Mouse (Mus musculus) embryo, embryonic 10.5 days (tissue): Measurements from ENCODE around the gene Arg2.
"Not testable (repeated sequence)": the region's sequence is repeated elsewhere in the genome, so short reads cannot be mapped to it uniquely, and the experiment has no call there.

ENCODE experiments used
- DNase-seq: peaks from one replicate; pipeline ENCODE4 v3.0.0-alpha.2; 2015; ENCODE audit warnings: low spot score

Gene Arg2

DNA sequence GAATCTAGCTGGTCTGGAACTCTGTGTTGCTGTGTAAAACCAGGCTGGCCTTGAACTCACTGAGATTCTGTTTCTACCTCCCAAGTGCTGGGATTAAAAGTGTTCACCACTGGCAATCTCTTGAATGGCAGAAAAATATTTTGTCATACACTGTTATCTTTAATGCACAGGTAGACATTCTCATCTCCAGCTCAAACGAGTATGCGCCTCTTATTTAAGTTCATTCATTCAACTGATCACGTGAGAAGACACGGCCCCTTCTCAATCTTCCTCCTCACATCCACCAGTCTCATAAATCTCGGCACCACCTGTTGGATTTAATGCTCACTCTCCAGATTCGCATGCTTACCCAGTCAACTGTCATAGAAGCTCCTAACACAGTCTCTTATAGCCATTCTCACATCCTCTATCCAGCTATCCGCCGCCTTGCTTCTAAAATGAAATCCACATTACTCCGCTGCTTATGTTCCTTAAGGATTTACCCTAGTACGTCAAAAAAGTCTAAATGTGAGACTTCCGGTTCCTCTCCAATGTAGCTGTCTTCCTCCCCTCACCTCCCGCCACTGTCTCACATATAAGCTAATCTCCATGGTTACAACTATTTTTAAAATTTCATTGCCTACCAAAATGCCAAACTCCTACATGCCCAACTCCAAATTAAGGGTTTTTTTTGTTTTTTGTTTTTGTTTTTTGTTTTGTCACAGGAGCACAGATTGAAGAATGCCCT lies 40.9 kb downstream of the Arg2 start:
- DNase-seq: no peak

DNA sequence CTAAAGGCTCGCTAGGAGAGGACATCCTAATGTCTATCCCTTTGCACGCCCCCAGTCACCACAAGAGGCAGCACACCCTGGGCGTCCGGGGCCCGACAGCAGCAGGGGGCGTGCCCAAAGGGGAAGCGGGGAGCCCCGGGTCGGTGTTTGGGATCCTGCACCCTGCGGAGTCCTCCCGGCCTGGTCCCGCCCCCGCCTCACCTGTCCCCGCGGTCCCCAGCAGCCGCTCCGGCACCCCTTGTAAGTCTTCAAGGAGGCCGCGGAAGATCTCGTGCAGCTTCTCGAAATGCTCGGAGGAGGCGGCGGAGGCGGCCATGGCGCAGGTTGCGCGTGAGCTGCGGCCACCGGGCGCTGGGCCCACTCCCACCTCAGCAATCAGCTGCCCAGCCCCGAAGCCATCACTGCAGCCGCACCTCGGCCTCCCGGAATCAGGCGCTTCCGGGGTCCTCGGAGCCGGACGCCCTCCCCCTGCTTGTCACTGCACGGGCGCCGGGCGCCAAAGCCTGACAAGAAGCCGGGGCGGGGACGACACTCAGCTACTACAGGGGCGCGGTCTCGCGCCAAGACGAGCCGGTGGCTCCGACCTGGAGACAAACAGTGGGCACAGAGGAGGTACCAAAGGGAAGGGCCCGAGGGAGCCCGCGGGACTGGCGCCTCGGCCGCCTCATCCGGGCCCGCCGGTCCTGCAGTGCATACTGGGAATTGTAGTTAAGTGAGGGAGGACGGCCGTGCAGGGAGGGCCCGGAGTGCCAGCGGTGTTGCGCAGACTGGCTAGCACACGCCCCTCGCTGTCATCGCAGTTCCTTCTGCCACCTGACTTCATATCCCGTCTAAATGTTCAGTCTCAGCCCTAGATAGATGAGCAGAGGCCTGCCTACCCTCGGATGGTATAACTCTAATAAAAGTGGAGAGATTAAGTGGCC lies 41.7 kb downstream of the Arg2 start, which contains the start of gene Vti1b:
TSS of gene Vti1b (minus strand) at position 649 of the 923 bp plus-strand sequence.
- peak; percentile 91 for DNase-seq

DNA sequence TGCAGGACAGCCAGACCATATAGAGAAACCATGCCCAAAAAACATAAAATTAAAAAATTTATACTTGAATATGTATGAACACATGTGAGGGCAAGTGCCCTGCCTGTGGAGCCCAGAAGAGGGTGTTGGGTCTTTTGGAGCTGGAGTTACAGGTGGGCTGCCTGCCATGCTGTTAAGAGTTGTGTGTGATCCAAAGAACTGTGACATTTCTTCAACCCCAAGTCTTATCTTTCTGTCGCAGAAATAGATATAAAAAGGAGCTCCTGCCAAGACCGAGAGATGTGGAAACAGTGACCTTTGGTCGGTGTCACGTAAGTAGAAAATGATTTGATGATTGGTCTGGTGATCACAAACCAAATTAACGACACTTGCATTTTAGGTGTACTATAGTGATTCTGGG lies 43.1 kb downstream of the Arg2 start:
- DNase-seq: no peak

DNA sequence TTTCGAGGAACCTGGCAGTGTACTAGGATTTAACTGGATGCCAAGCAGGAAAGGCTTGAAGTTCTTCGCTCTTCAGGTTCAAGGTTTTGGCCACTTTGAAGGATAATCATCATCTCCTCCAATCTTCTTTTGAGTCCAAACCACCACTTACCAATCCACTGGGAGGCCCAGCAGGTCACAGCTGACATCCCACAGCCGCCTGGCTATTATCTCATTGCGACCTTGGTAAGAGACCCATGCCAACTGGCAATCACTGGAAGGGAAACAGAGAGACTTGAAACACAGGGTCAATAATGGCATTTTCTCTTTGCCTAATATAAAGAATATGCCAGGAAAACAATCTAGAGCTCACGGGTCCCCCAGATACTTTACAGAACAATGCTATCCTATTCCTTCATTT lies 45.4 kb downstream of the Arg2 start:
- DNase-seq: no peak

DNA sequence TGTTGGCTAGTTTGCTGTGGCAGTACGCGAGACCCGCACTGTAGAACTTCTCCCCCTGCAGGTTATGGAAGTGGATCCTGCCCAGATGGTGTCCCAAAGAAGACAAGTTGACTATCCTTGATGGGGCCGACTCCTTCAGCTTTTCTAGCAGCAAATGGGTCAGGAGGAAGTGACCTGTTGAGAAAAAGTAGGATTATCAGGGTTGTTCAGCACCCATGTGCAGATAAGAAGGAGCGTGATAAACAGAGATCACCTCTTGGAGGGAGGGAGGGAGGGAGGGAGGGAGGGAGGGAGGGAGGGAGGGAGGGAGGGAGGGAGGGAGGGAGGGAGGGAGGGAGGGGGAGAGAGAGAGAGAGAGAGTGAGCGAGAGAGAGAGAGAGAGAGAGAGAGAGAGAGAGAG lies 54.6 kb downstream of the Arg2 start:
- DNase-seq: not testable (repeated sequence)

DNA sequence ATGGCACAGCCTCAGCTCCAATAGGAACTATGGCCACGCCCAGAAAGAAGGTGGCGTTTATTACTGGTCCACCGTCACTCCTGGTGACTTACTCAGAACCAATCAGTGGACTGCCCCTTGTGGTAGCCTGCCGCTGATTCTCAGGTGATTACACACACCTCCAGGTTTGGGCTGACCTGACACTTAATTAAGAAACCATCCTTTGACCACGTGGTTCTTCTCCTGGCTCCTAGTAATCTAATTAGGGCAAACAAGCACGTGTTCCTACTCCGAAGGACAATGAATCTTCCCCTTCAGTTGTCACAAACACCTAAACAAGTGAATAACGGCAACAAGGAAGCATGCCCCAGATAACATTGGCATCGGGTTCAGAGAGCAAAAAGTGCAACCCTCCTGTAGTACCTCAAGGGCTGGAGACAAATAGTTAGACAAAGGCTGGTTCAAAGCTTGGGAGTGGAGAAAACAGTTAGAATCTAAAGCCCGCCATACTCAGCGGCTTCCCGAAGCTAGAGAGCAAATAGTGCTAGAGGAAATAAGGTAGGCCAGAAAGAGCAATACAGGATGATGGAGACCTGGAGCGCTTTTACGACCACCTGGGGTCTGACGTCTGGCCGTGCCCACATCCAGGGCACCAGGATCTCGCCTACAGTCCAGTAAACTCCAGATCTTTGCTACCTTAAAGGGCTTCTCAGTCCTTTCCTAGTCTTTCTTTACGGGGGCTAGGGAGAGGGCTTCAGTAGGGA lies 60.5 kb downstream of the Arg2 start:
- peak; percentile 89 for DNase-seq

DNA sequence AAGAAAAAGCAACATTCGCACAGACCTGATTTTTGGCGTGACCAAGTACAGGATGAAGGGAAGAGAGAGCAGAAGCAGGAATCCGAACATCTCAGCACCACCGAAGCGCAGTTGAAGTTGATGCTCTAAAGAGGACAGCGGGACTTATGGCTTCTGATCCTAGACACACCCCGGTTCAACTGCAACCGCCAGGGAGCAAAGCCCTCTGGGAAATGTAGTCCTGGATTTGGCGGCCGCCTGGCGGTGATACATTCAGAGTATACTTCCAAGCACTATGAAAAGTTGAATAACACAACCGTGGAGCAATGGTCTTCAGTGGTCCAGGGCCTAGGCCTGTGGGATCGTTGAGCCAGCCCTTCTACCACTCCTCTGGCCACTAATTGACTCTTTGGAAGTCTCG lies 61.1 kb downstream of the Arg2 start:
- peak; percentile 93 for DNase-seq

DNA sequence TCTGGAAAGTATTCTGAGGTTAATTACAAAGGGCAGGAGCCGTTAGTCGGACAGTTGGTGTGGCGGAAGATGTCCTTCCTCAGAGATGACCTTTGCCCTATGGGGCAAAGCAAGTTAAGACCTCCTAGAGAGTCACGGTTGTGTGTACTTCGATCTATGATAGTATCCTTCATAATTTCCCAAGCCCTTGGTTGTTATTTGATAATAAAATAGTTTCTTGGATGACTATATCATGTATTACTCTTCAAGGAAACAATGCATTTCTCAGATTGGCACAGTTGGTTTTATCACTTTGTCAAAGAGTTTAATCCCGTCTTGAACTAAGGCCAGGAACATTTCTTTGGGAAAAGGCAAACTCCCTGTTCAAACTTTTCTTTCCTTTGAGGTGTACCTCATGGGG lies 61.6 kb downstream of the Arg2 start, which contains the start of gene Rdh11:
TSS of gene Rdh11 (minus strand) at position 101 of the 400 bp plus-strand sequence.
- no peak for DNase-seq

DNA sequence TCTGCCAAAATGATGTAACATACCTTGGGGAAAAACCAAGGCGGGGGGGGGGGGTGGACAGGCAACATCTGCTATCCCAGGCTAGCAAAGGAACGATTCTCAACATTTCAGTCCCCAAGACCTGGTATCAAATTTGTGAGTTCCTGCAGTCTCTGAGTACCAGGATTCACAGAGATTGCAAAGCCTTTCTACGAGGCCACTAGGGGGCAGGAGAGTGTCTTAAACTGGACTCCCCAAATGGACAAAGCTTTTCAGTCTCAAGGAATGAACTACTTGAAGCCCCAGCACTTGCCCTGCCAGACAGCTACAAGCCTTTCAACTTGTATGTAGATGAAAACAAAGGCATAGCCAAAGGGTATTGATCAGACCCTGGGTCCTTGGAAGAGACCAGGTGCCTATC lies 62.9 kb downstream of the Arg2 start:
- DNase-seq: peak; percentile 89

DNA sequence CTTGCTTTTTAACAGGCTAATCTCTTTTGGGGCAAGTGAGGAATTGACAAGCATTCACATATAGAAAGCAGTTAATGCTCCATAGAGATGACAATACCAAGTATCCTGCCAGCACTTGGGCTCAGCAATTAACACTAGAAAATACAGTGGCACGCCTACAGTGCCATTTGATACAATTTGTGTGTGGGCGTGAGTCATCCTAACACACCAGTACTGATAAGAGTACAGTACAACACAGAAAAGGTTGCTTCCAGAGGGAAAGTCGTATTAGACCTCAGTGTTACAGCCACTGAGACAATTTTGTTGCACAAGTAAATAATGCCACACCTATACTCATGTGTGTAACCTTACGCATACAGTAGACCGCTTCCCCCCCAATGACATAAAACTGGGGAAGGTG lies 66.5 kb downstream of the Arg2 start:
- no peak for DNase-seq

DNA sequence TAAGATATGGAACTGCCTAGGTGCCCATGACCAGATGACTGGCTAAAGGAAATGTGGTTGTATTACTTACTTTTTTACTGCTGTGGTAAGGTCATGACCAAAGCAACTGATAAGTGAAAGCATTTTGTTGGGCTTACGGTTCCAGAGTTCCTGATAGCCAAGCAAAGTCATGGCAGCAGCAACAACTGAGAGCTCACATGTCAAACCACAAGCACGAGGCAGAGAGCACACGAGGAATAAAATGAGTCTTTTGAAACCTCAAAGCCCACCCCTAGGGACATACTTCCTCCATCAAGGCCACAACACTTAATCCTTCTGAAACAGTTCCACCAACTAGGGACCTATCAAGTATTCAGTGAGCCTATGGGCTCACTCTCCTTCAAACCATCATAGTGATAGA lies 71.3 kb downstream of the Arg2 start:
- DNase-seq: no peak
